Mouse (Mus musculus) hindbrain, postnatal 0 days (tissue): ENCODE results near the gene Cwc25. TPM values are rescaled to one million over a fixed set of nuclear protein-coding genes. Genes with fewer than 3 reads are reported as not detected.

Experiments
- ATAC-seq: fragments of 200-750 bp; cut with Nextera tagmentation; 2 replicates; pipeline ENCODE4 v1.8.0; 2017; ENCODE audit warnings: mild to moderate bottlenecking, moderate TSS enrichment, moderate library complexity
- DNase-seq: peaks from one replicate; pipeline ENCODE4 v3.0.0-alpha.2; 2015; ENCODE audit warnings: low spot score
- H3K27ac ChIP-seq: fragments of 300-500 bp; sonication (generic); 2 replicates; pipeline ENCODE4 v1.5.1; 2014; ENCODE audit warnings: mild to moderate bottlenecking
- H3K27me3 ChIP-seq: fragments of 300-500 bp; sonication (generic); 2 replicates; pipeline ENCODE4 v1.6.1; 2014; ENCODE audit warnings: low read length, mixed read lengths; ENCODE audit not compliant: insufficient read depth
- H3K36me3 ChIP-seq: fragments of 300-500 bp; sonication (generic); 2 replicates; pipeline ENCODE4 v1.6.1; 2014; ENCODE audit warnings: low read length, mixed read lengths; ENCODE audit not compliant: insufficient read depth
- H3K4me1 ChIP-seq: fragments of 300-500 bp; sonication (generic); 2 replicates; pipeline ENCODE4 v1.6.1; 2014; ENCODE audit warnings: antibody characterized with exemption, low read length, mixed read lengths; ENCODE audit not compliant: insufficient read depth
- H3K4me2 ChIP-seq: fragments of 300-500 bp; sonication (generic); 2 replicates; pipeline ENCODE4 v1.6.1; 2014; ENCODE audit warnings: low read depth, mild to moderate bottlenecking, low read length, moderate library complexity, mixed read lengths
- H3K4me3 ChIP-seq: fragments of 300-500 bp; sonication (generic); 2 replicates; pipeline ENCODE4 v1.5.1; 2014; ENCODE audit warnings: low read length
- H3K9ac ChIP-seq: fragments of 300-500 bp; sonication (generic); replicated peaks from 2 replicates; pipeline ENCODE4 v1.6.1; 2014; ENCODE audit warnings: mild to moderate bottlenecking, low read length, moderate library complexity, mixed read lengths
- H3K9me3 ChIP-seq: fragments of 300-500 bp; sonication (generic); 2 replicates; pipeline ENCODE4 v1.6.1; 2016; ENCODE audit warnings: low read length, mixed read lengths
- CTCF ChIP-seq: IDR thresholded peaks from 2 replicates; pipeline ENCODE4 v1.5.1; 2016; ENCODE audit warnings: antibody characterized with exemption, control low read depth, low read depth
- WGBS: fragments of 180-500 bp; shearing (Covaris S2); extraction: QIAGEN DNeasy Blood & Tissue Kit; methylation state at CpG from one replicate; pipeline ENCODE4 v1.1.7; 2014; 5-methylcytosine and 5-hydroxymethylcytosine counted together
- polyA plus RNA-seq: library from polyadenylated mRNA; unstranded; fragments of >200 nt; fragmentation: Nextera tagmentation; extraction: Ambion mirVana; gene quantifications from 2 replicates; pipeline ENCODE4 v1.2.1, GENCODE M21; 2015
- total RNA-seq: library from RNA; depleted of rRNA; stranded (reverse); fragments of >200 nt; gene quantifications from 2 replicates; pipeline ENCODE4 v1.2.3, GENCODE M21; 2014; rRNA removed

The Cwc25 gene
- total RNA-seq (13.3 and 14.2 TPM in 2 replicates), polyA plus RNA-seq (11.9 and 12.9 TPM in 2 replicates)

GRCm38 (mm10) chr11:97766154-97766881 lies at the start of gene Cwc25:
TSS of gene Cwc25 (minus strand) at chr11:97766556.
- TF ChIP-seq CTCF: no peak
- no peaks in the 10 kb centered on the region for H3K9me3 ChIP-seq
- H3K4me1 ChIP-seq: peaks cover 7% of the 10 kb centered on the region
- under 1% methylated on average over 38 of the region's 38 CpGs for WGBS
- peak within 1 kb of the TSS; percentile 89 for H3K4me3 ChIP-seq
- no peaks in the 10 kb centered on the region for H3K27me3 ChIP-seq
- peak within 1 kb of the TSS; percentile 92 for H3K27ac ChIP-seq
- DNase-seq (peak; percentile 98), ATAC-seq (peak; percentile 97)
- peak within 1 kb of the TSS; percentile 78 for H3K4me2 ChIP-seq
- H3K9ac ChIP-seq: peak within 1 kb of the TSS; percentile 88
- H3K36me3 ChIP-seq: peaks cover 15% of the 10 kb centered on the region

- no peaks in the 10 kb centered on the region for H3K9me3 ChIP-seq
- no peak for DNase-seq
- H3K9ac ChIP-seq: no peak overlapping the region
- no peak overlapping the region for H3K4me2 ChIP-seq
- H3K4me1 ChIP-seq: peaks cover 35% of the 10 kb centered on the region
- no peak for TF ChIP-seq CTCF
- 0 out of 2 replicates have a peak overlapping the region, but pooled peaks have one; percentile 33 for H3K27ac ChIP-seq
- H3K36me3 ChIP-seq: peaks cover 14% of the 10 kb centered on the region; the same call in 1 of the 2 replicates
- H3K4me3 ChIP-seq: no peak overlapping the region
- H3K27me3 ChIP-seq: no peaks in the 10 kb centered on the region
- ATAC-seq: no peak
- WGBS: 77% methylated on average over 11 of the region's 11 CpGs
Measured at GRCm38 (mm10) chr11:97815736-97816135, 49.4 kb upstream of the Cwc25 start.

- Histone ChIP-seq H3K27me3 (no peaks in the 10 kb centered on the region), H3K27ac (peak overlapping the region; percentile 86), H3K4me2 (no peak overlapping the region), H3K4me3 (no peak overlapping the region), H3K36me3 (peaks cover 20% of the 10 kb centered on the region; the same call in 1 of the 2 replicates), H3K4me1 (peaks cover 44% of the 10 kb centered on the region), H3K9ac (0 out of 2 replicates have a peak overlapping the region, but pooled peaks have one; percentile 21), H3K9me3 (no peaks in the 10 kb centered on the region)
- 61% methylated on average over 17 of the region's 17 CpGs for WGBS
- ATAC-seq (no peak), DNase-seq (no peak)
- no peak for TF ChIP-seq CTCF
Measured at GRCm38 (mm10) chr11:97813746-97814515, 47.6 kb upstream of the Cwc25 start.

- Histone ChIP-seq H3K27ac (peak overlapping the region; percentile 86), H3K9ac (peak overlapping the region; percentile 21; the same call in 1 of the 2 replicates), H3K9me3 (no peaks in the 10 kb centered on the region), H3K36me3 (peaks cover 22% of the 10 kb centered on the region; the same call in 1 of the 2 replicates), H3K4me3 (no peak overlapping the region), H3K4me1 (peaks cover 48% of the 10 kb centered on the region), H3K4me2 (peak overlapping the region; percentile 39), H3K27me3 (no peaks in the 10 kb centered on the region)
- WGBS: 22% methylated on average over 7 of the region's 7 CpGs
- ATAC-seq (peak; percentile 24), DNase-seq (peak; percentile 28)
- TF ChIP-seq CTCF: no peak
Measured at GRCm38 (mm10) chr11:97813085-97813484, 46.7 kb upstream of the Cwc25 start.

- Histone ChIP-seq H3K27ac (peak overlapping the region; percentile 86), H3K9ac (0 out of 2 replicates have a peak overlapping the region, but pooled peaks have one; percentile 34), H3K9me3 (no peaks in the 10 kb centered on the region), H3K4me1 (peaks cover 48% of the 10 kb centered on the region), H3K27me3 (no peaks in the 10 kb centered on the region), H3K4me2 (peak overlapping the region; percentile 39), H3K36me3 (peaks cover 22% of the 10 kb centered on the region; the same call in 1 of the 2 replicates), H3K4me3 (no peak overlapping the region)
- 16% methylated on average over 3 of the region's 3 CpGs for WGBS
- ATAC-seq (peak; percentile 90), DNase-seq (peak; percentile 86)
- TF ChIP-seq CTCF: no peak
Measured at GRCm38 (mm10) chr11:97812491-97812921, 46.1 kb upstream of the Cwc25 start.

GRCm38 (mm10) chr11:97811569-97812362 lies 45.4 kb upstream of the Cwc25 start:
- no peaks in the 10 kb centered on the region for H3K9me3 ChIP-seq
- peaks cover 20% of the 10 kb centered on the region; the same call in 1 of the 2 replicates for H3K36me3 ChIP-seq
- ATAC-seq (peak; percentile 30; the same call in 1 of the 2 replicates), DNase-seq (peak; percentile 32)
- 27% methylated on average over 12 of the region's 13 CpGs for WGBS
- peak overlapping the region; percentile 39 for H3K4me2 ChIP-seq
- H3K27ac ChIP-seq: peak overlapping the region; percentile 86
- 0 out of 2 replicates have a peak overlapping the region, but pooled peaks have one; percentile 34 for H3K9ac ChIP-seq
- H3K4me1 ChIP-seq: peaks cover 50% of the 10 kb centered on the region
- no peaks in the 10 kb centered on the region for H3K27me3 ChIP-seq
- no peak overlapping the region for H3K4me3 ChIP-seq
- no peak for TF ChIP-seq CTCF
